Mouse (Mus musculus) ES-CJ7 (cell line): ENCODE results near the gene Slc31a1.

Source experiments
- DNase-seq: peaks from one replicate; pipeline ENCODE4 v3.0.0; 2011; ENCODE audit warnings: low read depth, low spot score

Gene Slc31a1

DNA sequence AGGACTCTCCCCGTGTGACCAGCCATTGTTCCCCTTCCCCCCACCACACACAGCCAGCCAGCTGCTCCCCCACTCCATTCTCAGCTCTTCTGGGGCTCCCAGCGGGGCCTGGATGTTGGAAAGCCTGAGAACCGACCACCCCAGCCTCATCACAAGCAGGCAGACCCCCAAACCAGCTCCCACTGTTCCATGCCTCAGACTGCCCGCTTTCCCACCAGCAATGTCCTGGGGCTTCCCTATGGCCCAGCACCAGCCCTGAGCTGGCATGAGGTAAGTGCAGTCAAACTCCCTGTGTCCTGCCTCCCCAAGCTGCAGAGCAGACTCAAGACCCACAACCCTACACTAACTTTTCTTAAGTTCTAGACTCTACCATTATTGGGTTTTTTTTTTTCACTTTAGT lies 45.6 kb downstream of the Slc31a1 start:
- DNase-seq = no peak

DNA sequence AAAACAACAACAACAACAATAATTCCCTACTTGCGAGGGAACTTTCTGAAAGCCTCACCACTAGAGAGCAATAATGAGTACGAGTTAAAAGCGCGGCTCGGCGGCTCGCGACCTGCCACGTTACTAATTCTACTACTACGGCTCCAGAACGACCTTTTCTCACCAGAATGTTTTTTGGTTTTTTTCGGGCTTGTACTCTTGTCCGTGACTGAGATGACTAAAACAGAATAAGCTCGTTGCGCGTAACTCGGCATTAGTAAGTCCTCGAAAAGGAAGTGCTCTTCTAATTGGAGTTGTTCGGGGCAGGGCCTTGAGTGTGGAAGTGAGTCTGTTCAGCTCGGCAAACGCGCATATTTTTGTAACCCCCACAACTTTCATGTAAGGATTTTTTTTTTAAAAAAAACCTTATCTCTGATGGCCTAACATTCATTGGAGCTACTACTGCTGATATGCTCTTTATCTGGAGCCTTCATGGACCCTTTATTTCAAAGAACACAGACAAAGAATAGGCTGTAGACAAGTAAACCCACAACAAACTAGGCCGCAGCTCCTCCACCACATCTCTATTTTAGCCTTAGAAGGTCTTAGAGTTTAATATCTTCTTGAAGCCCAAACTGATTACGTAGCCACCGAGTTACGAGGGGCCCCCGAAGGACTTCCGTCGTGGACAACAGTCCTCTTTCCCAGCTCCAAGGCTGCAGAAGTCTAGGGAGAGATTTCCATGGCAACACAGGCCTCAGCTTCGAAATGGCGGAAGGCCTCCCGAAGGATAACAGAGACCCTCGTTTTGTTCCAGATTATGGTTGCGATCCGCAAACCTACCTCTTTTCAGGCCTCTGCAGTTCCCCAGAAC lies 47.4 kb downstream of the Slc31a1 start:
- DNase-seq = peak; percentile 72

DNA sequence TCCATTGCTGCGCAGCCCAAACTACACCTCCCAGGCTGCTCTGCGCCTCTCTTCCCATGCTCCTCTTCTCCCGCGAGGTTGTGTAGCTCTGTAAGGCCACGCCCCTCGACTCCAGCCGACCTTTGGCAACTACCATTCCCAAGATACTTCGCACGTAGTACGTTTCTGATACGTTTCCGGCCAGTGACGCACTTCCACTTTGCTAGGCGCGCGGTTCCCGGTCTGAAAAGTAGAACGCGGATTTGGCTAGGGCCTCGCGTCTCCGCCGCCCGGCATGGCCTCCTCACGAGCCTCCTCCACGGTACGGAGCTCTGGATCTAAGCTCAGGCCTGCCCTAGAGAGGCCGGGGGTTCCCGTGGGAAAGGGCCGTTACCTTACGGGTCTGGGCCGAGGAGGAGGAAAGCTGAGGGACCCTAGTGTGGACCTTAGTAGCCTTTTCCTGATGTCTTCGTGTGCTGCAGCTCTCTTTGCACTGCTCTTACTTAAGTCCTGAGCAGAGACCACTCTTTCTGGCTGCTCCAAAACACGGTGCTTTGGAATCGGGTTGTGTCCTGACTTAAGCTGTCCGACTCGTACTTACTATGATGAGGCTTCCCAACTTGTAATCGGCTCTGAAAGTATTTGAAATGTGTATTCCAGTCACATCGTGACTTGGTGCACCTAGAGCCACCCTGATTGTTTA lies 48.2 kb downstream of the Slc31a1 start, which contains the start of the genes Cdc26 and Prpf4:
TSS of gene Cdc26 (minus strand) at position 42 of the 682 bp plus-strand sequence.
TSS of gene Prpf4 (plus strand) at position 197 of the 682 bp plus-strand sequence.
- peak; percentile 100 for DNase-seq

DNA sequence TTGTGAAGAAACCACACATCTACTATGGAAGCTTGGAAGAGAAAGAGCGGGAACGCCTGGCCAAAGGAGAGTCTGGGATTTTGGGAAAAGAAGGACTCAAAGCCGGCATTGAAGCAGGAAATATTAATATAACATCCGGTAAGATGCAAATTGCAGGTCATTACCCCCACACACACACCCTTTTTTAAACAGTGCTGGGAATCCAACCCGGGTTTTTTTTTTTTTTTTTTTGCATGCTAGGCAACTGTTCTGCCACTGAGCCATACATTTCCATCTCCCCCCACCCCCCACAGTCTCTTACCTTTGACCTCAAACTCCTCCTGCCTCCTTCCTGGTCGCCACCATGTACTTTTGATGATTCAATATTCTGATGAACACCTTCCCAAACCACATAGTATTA lies 49.1 kb downstream of the Slc31a1 start:
- peak; percentile 29 for DNase-seq

DNA sequence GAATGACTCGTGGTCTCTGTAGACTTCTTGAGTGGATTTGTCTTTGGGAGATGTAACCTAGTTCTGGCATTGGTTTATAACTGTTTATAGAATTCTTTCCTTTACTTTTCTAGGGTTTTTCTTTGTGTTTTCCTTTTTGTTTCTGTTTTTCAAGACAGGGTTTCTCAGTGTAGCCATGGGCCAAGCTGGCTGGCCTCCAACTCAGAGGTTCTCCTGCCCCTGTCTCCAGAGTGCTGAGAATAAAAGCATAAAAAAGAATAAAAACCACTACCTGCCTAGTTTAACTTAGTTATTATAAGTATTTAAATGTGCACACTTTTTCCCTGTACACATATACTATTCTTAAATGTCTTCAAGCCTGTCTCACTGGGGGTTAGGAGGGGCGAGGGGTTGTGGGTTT lies 49.8 kb downstream of the Slc31a1 start:
- no peak for DNase-seq

DNA sequence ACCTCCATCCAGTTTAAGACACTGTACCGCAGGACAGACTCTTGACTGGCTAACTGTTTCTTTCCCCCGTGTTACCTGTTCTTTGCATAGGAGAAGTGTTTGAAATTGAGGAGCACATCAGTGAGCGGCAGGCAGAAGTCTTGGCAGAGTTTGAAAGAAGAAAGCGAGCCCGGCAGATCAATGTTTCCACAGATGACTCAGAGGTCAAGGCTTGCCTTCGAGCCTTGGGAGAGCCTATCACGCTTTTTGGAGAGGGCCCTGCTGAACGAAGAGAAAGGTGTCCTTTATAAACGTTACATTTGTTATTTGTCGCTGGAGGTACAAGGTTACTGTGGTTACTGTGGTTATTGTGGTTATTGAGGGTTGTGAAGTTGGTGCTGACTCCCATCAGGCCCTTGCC lies 51.1 kb downstream of the Slc31a1 start:
- DNase-seq = no peak

DNA sequence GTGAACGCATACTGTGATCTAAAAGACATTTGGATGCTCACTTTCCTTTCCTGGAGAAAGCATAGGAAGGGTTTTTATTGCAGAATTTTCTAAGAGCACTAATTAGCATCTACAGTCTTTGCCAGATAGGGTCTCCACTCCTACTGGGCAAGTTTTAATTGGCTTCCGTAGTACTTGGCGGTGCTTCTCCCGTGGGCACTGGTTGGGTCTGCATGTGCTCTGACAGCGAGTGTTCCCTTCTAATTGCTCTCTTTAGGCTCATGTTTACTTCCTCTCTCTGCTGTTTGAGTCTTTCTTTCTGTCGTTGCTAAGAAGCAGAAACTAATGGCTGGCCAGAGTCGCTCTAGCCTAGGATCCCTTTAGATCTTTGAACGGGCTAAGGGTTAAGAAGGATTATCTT lies 57.9 kb downstream of the Slc31a1 start:
- DNase-seq = no peak

DNA sequence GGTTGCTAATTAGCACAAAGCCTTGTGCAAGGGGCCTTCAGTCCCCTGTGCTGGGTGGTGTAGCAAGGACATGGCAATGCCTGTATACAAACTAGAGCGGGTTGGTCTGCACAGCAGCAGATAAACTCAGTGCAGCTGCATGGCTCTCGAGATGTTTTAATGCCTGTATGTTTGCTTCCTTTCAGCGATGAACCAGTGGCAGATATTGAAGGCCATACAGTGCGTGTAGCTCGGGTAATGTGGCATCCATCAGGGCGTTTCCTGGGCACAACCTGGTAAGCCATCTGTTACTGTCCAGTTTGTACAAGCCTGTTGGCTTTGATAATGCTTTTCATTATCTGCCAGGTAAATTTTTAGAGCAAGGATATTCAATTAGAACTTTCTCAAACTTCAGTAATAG lies 58.6 kb downstream of the Slc31a1 start:
- DNase-seq = no peak

DNA sequence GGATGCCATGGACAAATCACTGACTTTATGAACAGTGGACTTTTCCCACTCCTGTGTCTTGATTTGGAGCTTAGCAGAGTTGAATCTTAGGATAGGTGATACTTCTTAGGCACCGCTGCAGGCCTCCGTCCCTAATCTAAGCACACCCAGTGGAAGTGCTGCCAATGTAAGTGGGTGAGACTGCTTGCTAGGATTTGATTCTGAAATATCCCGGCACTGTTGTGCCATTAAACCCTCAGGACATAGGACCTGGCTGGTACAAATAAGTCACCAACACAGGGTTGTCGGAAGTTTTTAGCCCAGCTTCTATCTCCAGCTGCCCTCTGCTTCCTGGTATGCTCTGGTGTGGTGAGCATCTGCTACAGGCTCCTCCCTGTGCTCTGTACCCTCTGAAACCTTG lies 65.4 kb downstream of the Slc31a1 start:
- DNase-seq = no peak

DNA sequence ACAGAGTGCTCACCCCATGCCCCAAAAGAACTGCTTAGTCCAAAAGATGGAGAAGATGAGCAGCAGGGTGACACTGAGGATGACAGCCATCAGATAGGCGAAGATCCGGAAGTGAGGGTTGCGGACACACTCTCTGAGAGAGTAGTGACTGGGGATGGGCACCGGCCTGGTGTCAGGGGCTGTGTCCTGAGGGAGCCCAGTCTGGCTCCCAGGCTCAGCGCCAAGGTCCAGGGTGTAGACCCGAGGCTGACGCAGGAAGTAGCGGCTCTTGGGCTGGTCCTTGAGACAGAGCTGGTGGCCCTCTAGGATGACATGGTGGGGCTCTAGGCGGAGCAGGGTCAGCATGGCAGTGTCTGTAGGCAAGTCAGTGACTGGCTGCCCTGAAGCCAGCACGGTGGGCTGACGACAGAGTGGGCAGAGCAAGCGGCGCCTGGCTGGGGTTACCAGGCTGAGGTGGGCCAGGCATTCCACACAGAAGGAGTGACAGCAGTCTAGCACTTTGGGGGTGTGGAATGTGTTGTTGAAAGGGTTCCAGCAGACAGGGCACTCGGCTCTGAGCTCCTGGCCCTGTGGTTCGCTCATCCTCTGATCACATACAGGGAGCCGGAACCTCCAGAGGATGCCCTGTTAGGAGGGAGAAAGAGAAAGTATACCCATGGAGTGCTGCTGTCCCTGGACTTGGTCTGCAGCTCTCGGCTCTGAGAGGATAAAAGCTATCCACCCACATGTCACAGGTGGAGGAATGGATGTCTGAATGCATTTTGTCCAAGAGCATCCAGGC lies 67.6 kb downstream of the Slc31a1 start:
- no peak for DNase-seq

DNA sequence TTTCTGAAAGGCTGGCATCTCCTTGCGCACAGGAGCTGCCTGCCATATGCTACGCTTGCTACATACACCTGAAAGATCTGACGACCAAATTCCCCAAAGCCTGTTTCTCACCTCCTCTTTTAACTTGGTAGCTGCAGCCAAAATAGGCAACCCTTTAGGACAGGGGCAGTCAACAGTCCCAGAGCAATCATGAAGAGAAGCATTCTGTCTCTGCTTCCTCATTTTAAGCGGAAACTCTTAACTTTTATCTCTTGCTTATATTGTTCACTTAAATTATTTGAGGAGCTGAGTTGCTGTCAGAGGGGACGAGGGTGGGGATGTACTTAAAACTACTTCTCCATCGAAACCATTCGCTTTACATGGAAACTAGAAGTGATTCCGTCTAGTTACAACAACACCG lies 69.1 kb downstream of the Slc31a1 start:
- DNase-seq = no peak

DNA sequence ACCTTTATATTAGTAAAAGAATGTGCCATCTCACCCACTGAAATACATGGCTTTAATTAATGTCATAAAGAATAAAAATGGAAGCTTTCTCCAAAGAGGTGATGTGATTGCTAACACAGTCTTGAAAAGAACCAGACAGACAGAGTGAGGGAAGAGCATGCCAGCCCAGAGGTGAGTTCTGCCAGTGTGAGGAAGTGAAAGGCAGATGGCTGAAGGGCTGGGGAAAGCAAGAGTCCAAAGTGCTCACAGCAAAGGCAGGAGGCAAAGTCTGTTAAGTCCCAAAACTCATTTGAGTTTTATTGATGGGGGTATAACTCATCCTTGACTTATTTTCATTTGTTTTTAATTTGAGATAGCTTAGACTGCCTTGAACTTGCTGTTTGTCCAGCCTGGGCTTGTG lies 70.2 kb downstream of the Slc31a1 start:
- DNase-seq = no peak

DNA sequence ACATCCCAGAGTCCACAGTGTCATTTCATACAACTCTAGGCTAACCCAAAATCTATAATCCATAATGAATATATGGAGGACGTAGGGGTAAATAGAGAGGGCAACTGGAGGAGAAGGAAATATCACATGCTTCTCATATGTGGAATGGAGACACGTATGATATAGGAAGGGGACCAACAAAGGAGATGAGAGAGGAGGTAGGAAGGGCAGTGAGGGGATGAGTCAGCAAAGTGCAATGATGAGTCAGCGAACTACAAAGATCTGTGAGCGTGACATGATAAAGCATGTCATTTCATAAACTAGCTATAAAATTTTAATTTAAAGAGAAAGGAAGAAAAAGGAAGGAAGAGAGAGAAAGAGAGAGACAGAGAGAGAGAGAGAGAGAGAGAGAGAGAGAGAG lies 71.0 kb downstream of the Slc31a1 start:
- no peak for DNase-seq

DNA sequence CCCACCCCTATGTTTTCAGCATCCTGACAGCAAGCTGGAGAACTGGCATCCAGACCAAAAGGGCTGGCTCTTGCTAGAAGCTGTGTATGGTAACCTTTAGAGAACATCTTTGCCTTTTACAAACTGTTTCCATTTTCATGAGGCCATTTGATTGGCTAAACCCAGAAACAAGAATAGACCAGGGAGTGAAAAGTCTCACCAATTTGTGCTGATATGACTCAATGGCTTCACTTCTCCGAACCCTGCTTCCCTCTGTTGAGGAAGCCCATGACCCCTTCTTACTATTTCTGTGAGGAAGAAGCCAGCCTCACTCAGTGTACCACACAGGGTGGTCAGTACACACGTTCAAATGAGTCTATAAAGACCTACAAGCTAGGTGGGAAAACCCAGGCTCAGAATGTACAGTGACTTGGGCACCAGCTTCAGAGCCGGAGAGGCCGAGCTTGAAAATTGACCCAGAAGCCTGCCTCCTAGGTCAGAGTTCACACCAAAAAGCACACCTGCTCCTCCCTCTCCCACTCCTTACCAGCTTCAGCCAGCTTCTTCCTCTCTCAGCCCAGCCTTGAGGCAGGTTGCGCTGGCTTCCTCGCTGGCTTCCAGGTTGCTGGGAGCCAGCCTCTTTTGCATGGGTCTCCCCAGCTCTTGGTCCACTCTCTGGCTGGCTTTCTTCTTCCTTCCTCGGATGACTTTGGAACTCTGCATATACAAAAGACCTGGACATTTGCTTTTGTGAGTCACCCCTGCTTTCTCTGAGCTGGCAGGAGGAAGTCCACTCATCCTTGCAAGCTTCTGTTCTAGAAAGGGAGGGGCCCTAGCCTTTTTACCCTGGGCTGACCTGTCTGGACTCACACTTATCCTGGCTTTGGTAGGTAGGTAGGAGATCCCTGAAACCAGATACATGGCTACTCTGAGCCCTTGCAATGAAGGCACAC lies 73.7 kb downstream of the Slc31a1 start:
- DNase-seq = no peak

DNA sequence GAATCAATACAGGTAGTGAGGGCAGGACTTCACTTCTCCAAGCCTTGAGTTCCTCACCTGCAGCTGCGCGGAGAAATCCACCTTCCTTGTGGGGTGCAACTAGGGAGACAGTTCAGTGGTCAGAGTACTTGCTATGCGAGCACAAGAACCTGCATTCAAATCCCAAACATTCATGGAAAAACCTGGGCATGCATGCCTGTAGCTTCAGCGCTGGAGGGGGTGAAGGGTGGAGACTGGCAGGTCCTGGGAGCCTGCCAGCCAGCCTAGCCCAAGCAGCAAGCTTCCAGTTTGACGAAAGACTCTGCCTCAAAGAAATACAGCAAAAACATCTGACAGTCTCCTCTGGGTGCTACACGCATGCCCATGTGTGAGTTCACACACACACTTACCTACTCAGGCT lies 74.6 kb downstream of the Slc31a1 start, which contains the start of gene Rnf183:
TSS of gene Rnf183 (minus strand) at position 172 of the 400 bp plus-strand sequence.
- DNase-seq = no peak

DNA sequence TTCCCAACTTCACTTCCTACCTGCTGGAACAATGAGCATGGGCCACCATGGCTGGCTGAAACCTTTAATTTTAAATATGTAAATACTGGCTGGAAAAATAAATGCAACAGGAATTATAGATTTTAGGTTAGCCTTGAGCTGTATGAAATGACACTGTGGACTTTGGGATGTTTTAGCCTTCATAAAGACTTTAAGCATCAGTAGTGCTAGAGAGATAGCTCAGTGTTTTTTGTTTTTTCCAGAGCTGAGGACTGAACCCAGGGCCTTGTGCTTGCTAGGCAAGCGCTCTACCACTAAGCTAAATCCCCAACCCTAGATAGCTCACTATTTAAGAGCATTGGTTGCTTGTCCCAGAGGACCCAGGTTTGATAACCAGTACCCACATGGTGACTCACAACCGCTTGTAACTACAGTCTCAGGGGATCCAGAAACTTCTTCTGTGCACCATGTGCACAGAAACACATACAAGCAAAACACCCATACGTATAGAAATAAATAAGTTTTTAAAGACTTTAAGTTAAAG lies 76.8 kb downstream of the Slc31a1 start:
- no peak for DNase-seq

DNA sequence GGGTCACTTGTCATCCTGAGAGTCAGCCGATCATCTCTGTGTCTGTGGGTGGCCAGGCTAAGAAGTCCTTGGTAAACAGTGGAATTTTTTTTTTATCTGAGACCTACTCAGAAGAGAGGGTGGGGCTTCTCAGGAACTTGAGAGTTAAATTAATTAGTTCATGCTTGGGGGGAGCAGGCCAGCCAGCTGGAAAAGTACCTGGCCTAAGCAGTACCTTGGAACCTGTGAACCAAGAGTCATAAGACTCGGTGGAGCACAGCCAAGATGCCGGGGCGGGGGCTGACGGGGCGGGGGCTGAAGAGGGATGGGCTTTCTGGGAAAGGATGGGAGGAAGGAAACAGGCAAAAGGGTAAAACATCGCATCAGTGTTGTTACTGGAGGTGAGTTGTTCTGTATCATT lies 77.3 kb downstream of the Slc31a1 start:
- DNase-seq = no peak

DNA sequence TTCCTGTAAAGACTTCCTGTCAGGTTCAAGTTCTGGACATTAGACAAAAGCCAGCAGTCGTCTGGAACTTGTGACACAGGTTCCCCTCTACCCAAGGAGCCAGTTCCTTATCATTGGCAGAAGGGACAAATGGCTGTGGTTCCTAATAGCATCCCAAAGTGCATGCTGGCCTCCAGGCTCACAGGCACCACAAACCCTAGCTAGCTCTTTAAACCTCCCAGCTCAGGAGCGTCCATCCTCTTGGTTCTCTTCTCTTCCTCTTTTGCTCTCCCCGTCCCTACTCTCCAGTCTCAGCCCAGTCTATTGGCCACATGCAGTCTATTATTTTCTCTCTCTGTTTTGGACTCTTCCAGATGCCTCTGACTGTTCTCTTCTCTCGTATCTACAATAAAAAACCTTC lies 79.3 kb downstream of the Slc31a1 start:
- no peak for DNase-seq

DNA sequence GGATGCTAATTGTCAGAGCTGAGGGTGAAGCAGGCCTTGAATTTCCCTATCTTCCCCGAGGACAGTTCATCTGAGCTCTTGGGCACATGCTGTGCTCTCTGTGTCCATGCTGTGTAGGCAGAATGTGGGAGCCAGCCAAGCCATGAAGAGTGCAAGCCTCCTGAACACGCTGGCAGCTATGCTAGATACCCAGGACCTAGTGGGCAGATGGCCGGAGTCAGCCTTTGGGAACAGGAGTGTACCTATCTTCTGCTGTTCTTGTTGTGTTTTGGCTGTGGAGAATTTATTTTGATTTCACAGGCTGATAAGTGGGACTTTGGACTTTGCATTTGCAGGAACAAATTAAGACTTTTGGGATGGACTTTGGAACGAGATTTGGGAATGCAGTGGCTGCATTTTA lies 80.0 kb downstream of the Slc31a1 start:
- no peak for DNase-seq

DNA sequence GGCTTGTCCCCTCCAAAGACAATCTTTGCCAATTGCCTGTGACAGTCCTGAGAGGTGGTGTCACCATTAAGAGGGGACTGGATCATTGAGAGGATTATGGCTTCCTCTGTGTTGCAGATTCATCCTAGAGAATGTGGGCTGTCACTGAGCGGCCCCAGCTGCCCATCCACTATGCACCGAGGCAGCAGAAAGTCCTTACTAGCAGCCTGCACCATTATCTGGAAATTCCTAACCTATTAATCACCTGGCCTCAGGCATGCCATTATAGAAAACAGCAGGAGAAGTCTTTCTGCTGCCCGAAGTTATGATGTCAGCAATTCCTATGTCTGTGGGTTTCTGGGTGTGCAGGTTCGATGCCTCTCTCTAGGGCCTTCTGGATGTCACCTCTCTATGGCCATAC lies 80.5 kb downstream of the Slc31a1 start:
- DNase-seq = no peak
